Mouse (Mus musculus) bone marrow macrophage, adult 2 months (primary cell): ENCODE results near the gene Pnldc1. TPM values are rescaled to one million over a fixed set of nuclear protein-coding genes. Genes with fewer than 3 reads are reported as not detected.

ENCODE experiments used
- H3K27ac ChIP-seq: 2 replicates; pipeline ENCODE4 v1.5.1; 2012; ENCODE audit warnings: low read depth, low read length; ENCODE audit not compliant: insufficient read depth
- H3K4me1 ChIP-seq: 2 replicates; pipeline ENCODE4 v1.6.1; 2012; ENCODE audit warnings: low read length; ENCODE audit not compliant: control insufficient read depth, insufficient read depth
- H3K4me3 ChIP-seq: 2 replicates; pipeline ENCODE4 v1.5.1; 2012; ENCODE audit warnings: mild to moderate bottlenecking, low read length, moderate library complexity; ENCODE audit not compliant: insufficient read depth
- CTCF ChIP-seq: IDR thresholded peaks from 2 replicates; pipeline ENCODE4 v1.5.1; 2012; ENCODE audit warnings: low read depth, mild to moderate bottlenecking, low read length, moderate library complexity
- POLR2A ChIP-seq: IDR thresholded peaks from 2 replicates; pipeline ENCODE4 v1.6.1; 2012; ENCODE audit warnings: mild to moderate bottlenecking, low read depth, low read length, borderline replicate concordance
- polyA plus RNA-seq: library from polyadenylated mRNA; stranded (reverse); fragments of >200 nt; gene quantifications from 2 replicates; pipeline ENCODE4 v1.2.4, GENCODE M21; 2012; ENCODE audit not compliant: missing spikeins, insufficient read depth, insufficient read length

The Pnldc1 gene
- polyA plus RNA-seq, 1 experiment, result 0.68 TPM

DNA sequence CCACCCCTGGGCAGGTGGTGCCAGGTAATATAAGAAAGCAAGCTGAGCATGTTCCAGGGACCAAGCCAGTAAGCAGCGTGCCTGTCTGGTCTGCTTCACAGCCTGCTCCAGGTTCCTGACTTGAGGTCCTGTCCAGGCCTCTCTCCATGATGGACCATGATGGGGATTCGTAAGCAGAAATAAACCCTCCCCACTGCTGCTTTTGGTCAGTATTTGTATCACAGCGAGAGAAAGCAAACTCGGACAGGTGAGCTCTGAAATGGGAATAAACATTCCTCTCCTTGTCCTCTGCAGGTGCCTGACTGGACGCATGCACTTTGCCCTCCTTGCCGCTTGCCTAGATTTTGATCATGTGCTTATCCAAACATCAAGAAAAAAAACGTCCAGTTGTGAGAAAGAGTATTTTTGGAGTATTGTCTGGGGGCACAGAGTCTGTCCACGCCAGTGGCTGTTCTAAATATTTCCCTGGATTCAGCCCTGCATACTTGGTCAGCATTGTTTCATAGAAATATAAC lies 51.0 kb downstream of the Pnldc1 start:
- Histone ChIP-seq H3K4me1 (peaks cover 6% of the 10 kb centered on the region), H3K4me3 (no peak overlapping the region), H3K27ac (no peak overlapping the region)
- TF ChIP-seq POLR2A (no peak), CTCF (no peak)

DNA sequence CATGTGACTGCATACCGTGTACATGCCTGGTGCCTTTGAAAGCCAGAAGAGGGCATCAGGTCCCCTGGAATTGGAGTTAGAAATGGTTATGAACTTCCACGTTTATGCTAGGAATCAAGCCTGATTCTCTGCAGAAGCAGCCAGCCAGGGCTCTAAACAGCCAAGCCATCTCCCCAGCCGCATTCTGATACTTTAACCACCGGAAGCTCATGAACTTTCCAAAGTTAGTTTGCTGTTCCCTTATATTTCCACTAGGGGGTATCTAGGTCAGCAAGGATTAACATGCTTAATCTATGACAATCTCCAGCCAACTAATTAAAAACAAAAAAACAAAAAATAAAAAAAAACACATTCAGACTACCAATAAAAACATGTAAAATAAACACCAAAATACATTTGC lies 52.0 kb downstream of the Pnldc1 start:
- TF ChIP-seq CTCF (peak; percentile 40; the same call in 1 of the 2 replicates), POLR2A (no peak)

DNA sequence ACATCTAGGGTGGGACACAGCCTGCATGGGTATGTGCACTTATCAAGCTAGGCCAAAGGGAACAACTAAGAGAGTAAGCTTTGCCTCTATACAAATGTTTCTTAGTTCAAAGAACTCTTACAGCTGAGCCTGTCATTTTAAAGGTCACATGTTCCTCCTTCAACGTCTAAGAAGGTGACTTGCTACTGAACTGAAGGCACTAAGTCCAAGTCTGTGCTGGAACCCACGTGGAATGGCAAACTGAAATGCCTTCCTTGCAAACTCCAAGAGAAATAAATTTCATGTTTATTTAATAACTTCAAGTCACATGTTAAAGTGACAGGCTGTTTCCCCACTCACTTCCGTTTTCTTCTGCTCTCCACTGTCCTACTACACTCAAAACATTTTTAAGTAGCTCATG lies 52.6 kb downstream of the Pnldc1 start:
- Histone ChIP-seq H3K4me1 (peaks cover 11% of the 10 kb centered on the region), H3K27ac (peak overlapping the region; percentile 46; the same call in 1 of the 2 replicates), H3K4me3 (no peak overlapping the region)
- no peak for TF ChIP-seq POLR2A
- no peak for TF ChIP-seq CTCF

More for the DNA sequence above, 52.0 kb downstream of the Pnldc1 start:
- Histone ChIP-seq H3K4me3 (no peak overlapping the region), H3K27ac (0 out of 2 replicates have a peak overlapping the region, but pooled peaks have one; percentile 17), H3K4me1 (peaks cover 11% of the 10 kb centered on the region)

DNA sequence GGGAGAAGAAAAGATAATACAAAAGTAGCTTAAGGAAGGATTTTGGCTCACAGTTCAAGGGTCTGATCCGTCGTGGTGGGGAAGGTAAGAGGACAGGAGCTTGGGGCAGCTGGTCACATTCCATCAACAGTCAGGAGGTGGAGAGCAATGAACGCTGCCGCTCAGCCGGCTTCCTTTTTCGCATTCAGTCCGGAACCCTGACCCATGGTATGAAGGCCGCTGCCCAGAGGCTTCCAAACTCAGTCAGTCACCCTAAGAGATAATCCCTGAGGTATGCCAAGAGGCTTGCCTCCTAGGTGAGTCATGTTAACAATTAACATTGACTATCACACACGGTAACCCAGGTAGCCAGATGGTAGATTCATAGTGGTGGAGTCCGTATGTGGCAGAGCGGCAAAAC lies 55.6 kb downstream of the Pnldc1 start:
- H3K4me1 ChIP-seq, result peaks cover 11% of the 10 kb centered on the region
- H3K4me3 ChIP-seq, result no peak overlapping the region
- TF ChIP-seq CTCF, result no peak
- no peak for TF ChIP-seq POLR2A
- H3K27ac ChIP-seq, result no peak overlapping the region

DNA sequence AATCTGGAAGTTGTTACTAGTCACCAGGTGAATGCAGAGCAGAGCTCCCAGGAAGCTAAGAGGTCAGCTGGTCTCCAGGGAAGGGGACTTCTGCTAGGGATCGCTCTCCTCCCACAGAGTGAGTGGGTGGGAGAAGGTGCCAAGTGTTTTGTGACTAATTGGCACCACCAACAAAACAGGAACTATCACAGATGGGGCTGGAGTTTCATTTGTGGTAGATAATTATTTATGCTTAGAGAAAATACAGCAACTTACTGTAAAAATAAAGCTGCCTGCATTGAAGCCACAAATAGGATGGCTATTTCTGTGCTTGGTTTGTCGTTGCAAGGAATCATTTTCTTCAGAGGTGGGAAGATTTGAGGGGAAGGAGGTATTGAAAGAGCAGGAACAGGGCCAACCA lies 56.2 kb downstream of the Pnldc1 start:
- Histone ChIP-seq H3K4me1 (peaks cover 11% of the 10 kb centered on the region), H3K4me3 (no peak overlapping the region), H3K27ac (no peak overlapping the region)
- TF ChIP-seq POLR2A (no peak), CTCF (no peak)

- Histone ChIP-seq H3K4me1 (peaks cover 8% of the 10 kb centered on the region), H3K4me3 (no peak overlapping the region), H3K27ac (no peak overlapping the region)
- no peak for TF ChIP-seq POLR2A
- no peak for TF ChIP-seq CTCF
These were observed 58.3 kb downstream of the Pnldc1 start for GRCm38 (mm10) chr17:12851689-12852088.

DNA sequence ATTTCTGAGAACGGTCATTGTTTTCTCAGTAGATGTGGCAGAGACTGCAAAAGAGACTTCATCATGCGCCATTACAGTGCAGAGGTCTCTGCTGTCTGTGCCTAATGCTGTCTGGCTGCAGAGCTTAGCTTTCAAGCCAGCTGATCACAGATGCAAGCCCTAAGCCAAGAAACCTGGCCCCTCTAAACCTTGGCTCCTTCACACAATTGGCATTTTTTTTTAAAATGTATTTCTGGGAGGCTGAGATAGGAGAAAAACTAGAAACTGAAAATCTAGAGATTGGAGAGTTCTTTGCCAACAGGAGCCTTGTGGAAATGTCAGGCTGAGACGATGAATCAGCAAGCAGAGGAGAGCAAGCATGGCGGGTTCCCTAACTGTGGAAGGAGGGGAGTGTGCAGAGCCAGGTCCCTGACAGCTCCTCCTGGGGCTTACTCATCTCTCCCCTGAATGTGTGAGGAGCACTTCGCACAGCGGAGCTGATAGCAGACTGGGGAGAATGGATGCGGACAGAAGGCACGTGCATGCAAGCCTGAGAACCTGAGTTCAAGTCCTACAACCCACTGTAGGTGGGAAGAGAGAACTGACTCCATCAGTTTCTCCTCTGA lies 60.1 kb downstream of the Pnldc1 start:
- peaks cover 8% of the 10 kb centered on the region for H3K4me1 ChIP-seq
- H3K27ac ChIP-seq, result no peak overlapping the region
- no peak for TF ChIP-seq POLR2A
- no peak for TF ChIP-seq CTCF
- no peak overlapping the region for H3K4me3 ChIP-seq

DNA sequence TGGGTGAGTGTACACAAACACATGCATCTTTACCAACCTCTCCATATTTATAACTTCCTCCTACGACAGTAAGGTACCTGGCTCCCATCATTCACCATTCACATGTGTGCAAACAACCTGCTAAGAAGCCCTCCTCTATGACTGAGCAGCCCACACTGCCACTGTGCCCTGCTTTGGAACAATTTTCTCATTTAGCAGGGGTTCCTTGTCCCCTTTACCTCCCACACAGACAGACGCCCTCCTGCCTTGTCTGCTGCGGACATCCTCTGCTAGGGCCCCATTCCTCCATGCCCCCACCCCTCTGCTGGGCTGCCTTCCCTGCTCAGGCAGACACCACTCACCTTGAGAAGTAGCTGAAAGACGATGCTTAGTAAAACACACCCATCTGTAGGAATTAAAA lies 62.3 kb downstream of the Pnldc1 start:
- TF ChIP-seq POLR2A (no peak), CTCF (no peak)
- Histone ChIP-seq H3K4me1 (no peaks in the 10 kb centered on the region), H3K4me3 (no peak overlapping the region), H3K27ac (no peak overlapping the region)

- Histone ChIP-seq H3K4me3 (no peak overlapping the region), H3K27ac (no peak overlapping the region), H3K4me1 (no peaks in the 10 kb centered on the region)
- no peak for TF ChIP-seq CTCF
- TF ChIP-seq POLR2A, result no peak
These were observed 63.6 kb downstream of the Pnldc1 start for GRCm38 (mm10) chr17:12846474-12846873.

DNA sequence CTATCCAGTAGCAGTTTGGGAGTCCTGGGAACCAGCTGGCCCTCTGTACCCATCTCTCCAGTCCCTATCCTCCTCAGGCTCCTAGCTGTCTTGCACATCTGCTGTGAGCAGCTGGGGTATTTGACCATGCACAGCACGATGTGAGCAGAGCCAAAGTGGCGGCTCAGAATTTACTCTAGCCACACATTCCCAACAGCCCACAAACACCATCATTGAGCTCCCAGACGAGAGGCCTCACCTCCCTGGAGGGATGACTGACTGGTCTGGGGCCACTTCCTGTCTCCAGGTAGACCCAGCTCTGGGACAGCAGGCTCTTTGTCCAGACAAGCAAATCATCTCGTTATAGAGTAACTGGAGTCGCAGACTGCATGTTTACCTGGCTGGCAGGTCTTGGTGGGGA lies 64.2 kb downstream of the Pnldc1 start:
- Histone ChIP-seq H3K4me3 (no peak overlapping the region), H3K27ac (no peak overlapping the region), H3K4me1 (no peaks in the 10 kb centered on the region)
- TF ChIP-seq POLR2A, result no peak
- no peak for TF ChIP-seq CTCF
